Mouse (Mus musculus): Measurements from ENCODE around the gene Fn1. TPM values are rescaled to one million over a fixed set of nuclear protein-coding genes. Genes with fewer than 3 reads are reported as not detected.

Fn1 gene
- 3,197 and 4,910 TPM in 2 replicates for polyA plus RNA-seq (2011; ENCODE audit: insufficient read length, low read depth, missing spikeins)

DNA sequence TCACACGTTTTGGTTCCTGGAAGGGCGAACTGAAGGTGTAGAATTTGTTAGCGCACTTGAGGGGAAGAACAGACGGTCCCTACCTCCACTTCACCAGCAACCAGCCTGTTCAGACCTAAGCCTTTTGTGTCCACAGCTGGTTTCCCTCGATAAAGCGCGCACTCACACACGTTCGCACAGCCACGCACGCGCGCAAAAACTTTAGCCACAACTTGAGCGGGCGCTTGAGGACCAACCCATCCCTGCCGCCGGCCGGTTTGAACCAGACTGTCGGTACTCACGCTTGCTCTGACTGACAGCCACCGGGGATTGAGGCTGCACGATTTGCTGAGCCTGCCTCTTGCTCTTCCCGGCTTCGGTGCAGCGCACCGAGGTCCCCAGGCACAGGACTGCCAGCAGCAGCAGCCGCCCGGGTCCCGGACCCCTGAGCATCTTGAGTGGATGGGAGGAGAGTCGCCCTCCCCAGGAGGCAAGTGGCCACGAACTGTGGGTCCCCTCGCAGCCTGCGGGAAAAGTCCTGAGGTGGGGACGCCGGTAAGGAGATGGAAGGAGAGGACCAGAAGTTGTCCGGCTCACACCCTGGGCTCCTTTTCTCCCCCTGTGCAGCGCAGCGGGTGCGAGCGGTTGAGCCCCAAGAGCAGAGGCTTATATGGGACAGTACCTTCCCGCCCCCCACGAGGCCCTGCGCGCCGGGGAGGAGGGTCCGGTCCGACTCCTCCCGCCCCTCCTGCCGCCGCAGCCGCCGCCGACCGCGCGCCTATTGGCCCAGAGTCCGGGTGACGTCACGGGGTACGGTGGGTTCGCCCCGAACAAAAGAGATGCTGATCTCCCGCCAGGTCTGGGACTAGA, at the start of gene Fn1:
Gene Fn1 (minus strand): TSS at position 650 of the 849 bp plus-strand sequence.
- H3K27ac ChIP-seq (ENCODE audit: insufficient read depth, low read length): peak within 1 kb of the TSS; percentile 98
- peak within 1 kb of the TSS; percentile 87 for H3K4me3 ChIP-seq (ENCODE audit: insufficient read depth, low read length)
- no peak for TF ChIP-seq CTCF (IDR thresholded peaks at IDR 0.05; ENCODE audit: borderline replicate concordance, insufficient read depth, low read length)
- TF ChIP-seq POLR2A (IDR thresholded peaks at IDR 0.05; ENCODE audit: low read depth, low read length): peak; percentile 100
- H3K4me1 ChIP-seq (ENCODE audit: control insufficient read depth, insufficient read depth, low read length): peaks cover 7% of the 10 kb centered on the region; the same call in 1 of the 2 replicates

DNA sequence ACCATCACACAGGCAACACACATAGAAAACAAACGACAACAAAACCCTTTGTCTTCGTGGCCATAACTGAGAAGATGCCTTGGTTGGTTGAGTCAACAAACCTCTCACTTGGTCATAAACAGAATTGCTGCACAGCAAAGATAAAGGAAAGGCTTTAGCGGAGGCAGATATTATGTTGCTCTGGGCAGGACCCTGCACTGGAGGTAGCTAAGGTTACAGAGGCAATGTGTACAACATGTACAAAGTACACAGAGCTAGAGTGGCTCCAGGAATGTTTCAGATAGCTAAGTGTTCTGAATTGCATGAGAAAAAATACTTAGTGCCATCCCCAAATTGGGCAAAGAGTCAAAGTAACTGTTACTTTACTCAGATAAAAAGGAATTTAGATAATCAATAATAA, 43.1 kb upstream of the Fn1 start:
- Histone ChIP-seq H3K27ac (ENCODE audit: insufficient read depth, low read length) (no peak overlapping the region), H3K4me3 (ENCODE audit: insufficient read depth, low read length) (no peak overlapping the region), H3K4me1 (ENCODE audit: control insufficient read depth, insufficient read depth, low read length) (peaks cover 9% of the 10 kb centered on the region)
- TF ChIP-seq CTCF (IDR thresholded peaks at IDR 0.05; ENCODE audit: borderline replicate concordance, insufficient read depth, low read length): no peak
- no peak for TF ChIP-seq POLR2A (IDR thresholded peaks at IDR 0.05; ENCODE audit: low read depth, low read length)

DNA sequence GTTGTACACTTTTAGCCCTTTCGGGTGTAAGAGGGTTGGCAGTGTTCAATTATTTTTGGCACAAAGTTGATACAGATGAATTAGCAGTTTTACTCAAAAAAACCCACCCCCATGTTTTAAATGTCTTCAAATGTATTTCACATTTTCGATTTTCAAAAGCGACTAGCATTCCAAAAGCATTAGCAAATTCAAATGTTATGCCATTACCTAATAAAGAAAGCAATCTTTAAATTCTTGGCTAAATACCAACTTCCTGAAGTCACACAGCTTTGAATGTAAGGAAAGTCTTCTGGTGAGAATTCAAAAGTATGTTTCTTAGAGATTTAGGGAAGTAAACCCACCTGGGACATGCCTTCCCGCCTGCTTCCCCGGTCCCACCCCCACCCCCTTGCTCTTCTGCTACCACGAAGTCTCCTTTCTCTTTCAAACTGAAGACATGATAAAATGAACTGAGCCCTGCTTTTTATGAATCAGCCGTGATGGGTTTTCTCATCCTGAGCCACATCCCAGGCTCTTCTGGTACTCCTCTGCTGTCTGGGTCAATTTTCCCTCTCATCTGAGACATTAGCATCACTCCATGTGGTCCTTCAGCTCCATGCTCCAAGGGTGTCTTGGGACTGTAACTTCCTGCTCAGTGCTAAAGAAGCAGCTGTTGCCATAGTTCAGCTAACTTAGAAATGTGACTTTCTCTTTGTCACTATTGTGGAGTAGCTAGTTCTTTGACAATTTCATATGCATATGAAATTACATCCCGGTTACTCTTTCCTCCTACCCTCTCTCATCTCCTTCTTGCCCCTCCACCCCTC, 38.7 kb upstream of the Fn1 start:
- H3K4me3 ChIP-seq (ENCODE audit: insufficient read depth, low read length): no peak overlapping the region
- peak overlapping the region; percentile 95 for H3K27ac ChIP-seq (ENCODE audit: insufficient read depth, low read length)
- TF ChIP-seq POLR2A (IDR thresholded peaks at IDR 0.05; ENCODE audit: low read depth, low read length): no peak
- no peak for TF ChIP-seq CTCF (IDR thresholded peaks at IDR 0.05; ENCODE audit: borderline replicate concordance, insufficient read depth, low read length)
- peaks cover 10% of the 10 kb centered on the region for H3K4me1 ChIP-seq (ENCODE audit: control insufficient read depth, insufficient read depth, low read length)

DNA sequence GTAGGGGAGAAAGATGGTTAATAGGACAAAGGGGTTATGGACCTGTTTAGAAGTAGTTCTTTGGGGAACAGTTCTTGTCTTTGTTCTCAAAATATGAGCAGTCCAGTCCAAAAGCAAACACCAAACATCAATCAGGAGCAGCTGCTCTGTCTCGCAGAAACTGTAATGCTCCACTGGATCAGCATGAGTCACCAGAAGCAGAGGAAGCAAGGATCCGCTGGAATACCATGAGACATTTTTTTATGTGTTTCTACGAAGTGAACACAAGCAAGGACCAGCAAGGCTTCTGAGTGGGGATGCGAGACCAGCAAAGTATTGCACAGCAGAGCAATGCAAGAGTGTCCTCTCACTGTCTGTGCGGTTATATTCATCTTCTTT, 35.9 kb upstream of the Fn1 start:
- no peak overlapping the region for H3K27ac ChIP-seq (ENCODE audit: insufficient read depth, low read length)
- TF ChIP-seq CTCF (IDR thresholded peaks at IDR 0.05; ENCODE audit: borderline replicate concordance, insufficient read depth, low read length): no peak
- no peak for TF ChIP-seq POLR2A (IDR thresholded peaks at IDR 0.05; ENCODE audit: low read depth, low read length)
- H3K4me1 ChIP-seq (ENCODE audit: control insufficient read depth, insufficient read depth, low read length): peaks cover 12% of the 10 kb centered on the region
- no peak overlapping the region for H3K4me3 ChIP-seq (ENCODE audit: insufficient read depth, low read length)

DNA sequence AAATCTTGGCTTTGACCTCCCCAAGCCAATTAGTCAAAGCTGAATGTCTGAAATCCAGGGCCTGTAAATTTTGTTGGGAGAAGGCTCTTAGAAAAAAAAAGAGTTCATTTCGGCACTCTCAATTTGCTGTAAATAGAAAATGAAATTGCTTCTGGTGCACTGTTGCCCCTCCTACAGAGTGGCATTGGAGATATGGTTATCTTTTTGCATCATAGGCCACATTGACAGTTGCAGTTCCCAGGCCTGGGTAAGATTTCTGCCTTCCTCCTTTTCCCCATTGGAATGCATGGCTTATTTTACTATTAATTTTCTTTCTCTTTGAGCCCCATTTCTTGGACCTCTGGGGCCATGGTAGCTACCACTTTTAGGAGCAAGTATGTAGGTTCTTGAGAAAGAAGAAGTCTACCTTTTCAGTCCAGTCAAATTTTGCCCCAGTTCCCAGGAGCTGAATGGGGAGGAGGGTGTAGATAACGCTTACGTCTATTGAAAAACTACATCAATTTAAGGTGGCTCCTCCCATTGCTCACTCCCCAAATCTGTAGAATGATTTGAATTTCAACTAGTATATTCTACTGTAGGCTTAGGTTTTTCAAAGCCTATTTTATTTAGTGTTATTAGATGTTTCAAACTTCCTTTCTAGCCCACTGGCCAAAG, 35.4 kb upstream of the Fn1 start:
- Histone ChIP-seq H3K27ac (ENCODE audit: insufficient read depth, low read length) (no peak overlapping the region), H3K4me1 (ENCODE audit: control insufficient read depth, insufficient read depth, low read length) (peaks cover 17% of the 10 kb centered on the region), H3K4me3 (ENCODE audit: insufficient read depth, low read length) (no peak overlapping the region)
- TF ChIP-seq POLR2A (IDR thresholded peaks at IDR 0.05; ENCODE audit: low read depth, low read length) (no peak), CTCF (IDR thresholded peaks at IDR 0.05; ENCODE audit: borderline replicate concordance, insufficient read depth, low read length) (no peak)

DNA sequence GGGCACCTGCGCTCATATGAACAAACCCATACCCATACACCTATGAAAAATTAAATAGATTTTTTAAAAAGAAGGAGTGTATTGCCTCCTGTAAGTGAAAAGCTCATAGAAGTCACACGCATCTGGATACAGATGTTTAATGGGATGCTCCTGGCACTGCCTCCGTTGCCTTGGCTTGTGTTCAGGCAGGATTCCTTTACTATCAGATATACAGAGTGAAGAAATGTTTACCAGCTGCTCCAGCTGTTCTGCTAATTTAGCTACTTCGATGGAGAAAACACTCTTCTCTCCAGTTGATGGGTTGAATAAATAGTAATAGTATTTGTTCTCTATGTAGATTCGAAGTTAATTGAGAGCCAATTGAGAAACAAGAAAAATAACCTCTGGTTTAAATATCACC, 33.8 kb upstream of the Fn1 start:
- peaks cover 17% of the 10 kb centered on the region for H3K4me1 ChIP-seq (ENCODE audit: control insufficient read depth, insufficient read depth, low read length)
- no peak overlapping the region for H3K27ac ChIP-seq (ENCODE audit: insufficient read depth, low read length)
- no peak overlapping the region for H3K4me3 ChIP-seq (ENCODE audit: insufficient read depth, low read length)
- TF ChIP-seq CTCF (IDR thresholded peaks at IDR 0.05; ENCODE audit: borderline replicate concordance, insufficient read depth, low read length) (no peak), POLR2A (IDR thresholded peaks at IDR 0.05; ENCODE audit: low read depth, low read length) (no peak)

DNA sequence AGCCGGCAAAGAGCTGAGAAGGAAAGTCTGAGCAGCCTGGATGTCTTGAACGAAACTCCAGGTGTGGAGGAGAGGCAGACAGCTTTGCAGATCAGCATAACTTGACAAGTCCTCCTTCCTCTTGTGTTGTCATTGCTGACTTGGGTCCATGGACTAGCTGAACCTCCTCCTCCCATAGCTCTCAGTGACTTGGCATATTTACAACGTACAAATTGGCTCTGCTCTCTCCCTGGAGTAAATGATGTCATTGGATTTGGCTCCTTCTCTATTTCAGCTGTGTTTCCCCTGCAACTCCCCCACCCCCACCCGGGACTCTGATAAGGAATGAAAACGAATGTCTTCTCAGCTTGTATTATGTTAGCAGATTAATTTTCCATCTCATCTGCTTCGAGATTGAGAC, 30.7 kb upstream of the Fn1 start:
- TF ChIP-seq POLR2A (IDR thresholded peaks at IDR 0.05; ENCODE audit: low read depth, low read length) (no peak), CTCF (IDR thresholded peaks at IDR 0.05; ENCODE audit: borderline replicate concordance, insufficient read depth, low read length) (no peak)
- Histone ChIP-seq H3K4me1 (ENCODE audit: control insufficient read depth, insufficient read depth, low read length) (peaks cover 17% of the 10 kb centered on the region), H3K27ac (ENCODE audit: insufficient read depth, low read length) (no peak overlapping the region), H3K4me3 (ENCODE audit: insufficient read depth, low read length) (no peak overlapping the region)

DNA sequence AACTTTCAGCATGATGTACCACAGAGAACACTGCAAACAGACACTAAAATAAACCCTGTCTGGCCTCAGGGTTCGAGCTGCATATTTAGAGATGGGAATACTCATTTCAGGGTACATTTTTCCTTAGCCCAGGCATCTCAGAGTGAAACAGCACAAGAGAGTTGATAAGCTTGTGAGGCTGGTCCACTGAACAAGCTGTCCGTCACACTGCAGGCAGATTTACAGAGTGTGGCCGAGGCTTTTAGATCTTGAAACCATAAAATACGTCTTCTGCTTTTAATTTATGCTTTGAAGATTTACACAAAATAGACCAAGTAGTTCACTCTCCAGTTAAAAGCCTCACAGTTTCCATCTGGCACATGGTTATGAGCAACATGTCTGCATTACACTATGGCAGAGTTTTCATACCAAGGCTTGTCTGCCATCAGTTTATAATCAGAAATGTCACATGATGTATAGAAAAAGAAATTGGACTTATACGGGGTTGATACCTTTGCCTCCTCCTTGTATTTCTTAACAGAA, 29.3 kb upstream of the Fn1 start:
- Histone ChIP-seq H3K4me3 (ENCODE audit: insufficient read depth, low read length) (no peak overlapping the region), H3K4me1 (ENCODE audit: control insufficient read depth, insufficient read depth, low read length) (peaks cover 17% of the 10 kb centered on the region), H3K27ac (ENCODE audit: insufficient read depth, low read length) (peak overlapping the region; percentile 84)
- TF ChIP-seq CTCF (IDR thresholded peaks at IDR 0.05; ENCODE audit: borderline replicate concordance, insufficient read depth, low read length): no peak
- no peak for TF ChIP-seq POLR2A (IDR thresholded peaks at IDR 0.05; ENCODE audit: low read depth, low read length)

DNA sequence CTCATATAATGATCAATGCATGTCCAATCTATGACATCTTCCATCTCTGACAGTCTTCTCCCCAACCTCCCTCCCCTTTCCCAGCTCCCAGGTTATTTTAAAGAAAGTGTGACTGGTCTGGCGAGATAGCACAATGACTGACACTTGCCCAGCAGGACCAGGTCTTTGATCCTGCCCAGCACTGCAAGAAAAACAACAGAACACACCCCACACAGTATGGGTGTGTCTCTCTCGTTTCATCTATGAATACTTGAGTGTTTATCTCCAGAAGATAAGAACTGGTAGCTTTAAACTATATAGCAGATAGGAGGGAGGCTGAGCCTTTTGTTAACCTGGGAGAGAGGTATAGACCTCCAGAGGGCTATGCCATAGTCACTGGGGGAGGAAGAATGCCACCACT, 28.3 kb upstream of the Fn1 start:
- Histone ChIP-seq H3K27ac (ENCODE audit: insufficient read depth, low read length) (peak overlapping the region; percentile 84), H3K4me1 (ENCODE audit: control insufficient read depth, insufficient read depth, low read length) (peaks cover 17% of the 10 kb centered on the region), H3K4me3 (ENCODE audit: insufficient read depth, low read length) (no peak overlapping the region)
- no peak for TF ChIP-seq CTCF (IDR thresholded peaks at IDR 0.05; ENCODE audit: borderline replicate concordance, insufficient read depth, low read length)
- no peak for TF ChIP-seq POLR2A (IDR thresholded peaks at IDR 0.05; ENCODE audit: low read depth, low read length)
